Mouse (Mus musculus): ENCODE measurements at regions not wholly inside any gene's neighbourhood (a gene's known extent, or its start where the extent isn't known, plus 50 kb on each side); places are given as distances from the start of the nearest gene placed in this dataset.
A peak's percentile ranks its signal among the peaks of the same experiment; 100 is the strongest.

DNA sequence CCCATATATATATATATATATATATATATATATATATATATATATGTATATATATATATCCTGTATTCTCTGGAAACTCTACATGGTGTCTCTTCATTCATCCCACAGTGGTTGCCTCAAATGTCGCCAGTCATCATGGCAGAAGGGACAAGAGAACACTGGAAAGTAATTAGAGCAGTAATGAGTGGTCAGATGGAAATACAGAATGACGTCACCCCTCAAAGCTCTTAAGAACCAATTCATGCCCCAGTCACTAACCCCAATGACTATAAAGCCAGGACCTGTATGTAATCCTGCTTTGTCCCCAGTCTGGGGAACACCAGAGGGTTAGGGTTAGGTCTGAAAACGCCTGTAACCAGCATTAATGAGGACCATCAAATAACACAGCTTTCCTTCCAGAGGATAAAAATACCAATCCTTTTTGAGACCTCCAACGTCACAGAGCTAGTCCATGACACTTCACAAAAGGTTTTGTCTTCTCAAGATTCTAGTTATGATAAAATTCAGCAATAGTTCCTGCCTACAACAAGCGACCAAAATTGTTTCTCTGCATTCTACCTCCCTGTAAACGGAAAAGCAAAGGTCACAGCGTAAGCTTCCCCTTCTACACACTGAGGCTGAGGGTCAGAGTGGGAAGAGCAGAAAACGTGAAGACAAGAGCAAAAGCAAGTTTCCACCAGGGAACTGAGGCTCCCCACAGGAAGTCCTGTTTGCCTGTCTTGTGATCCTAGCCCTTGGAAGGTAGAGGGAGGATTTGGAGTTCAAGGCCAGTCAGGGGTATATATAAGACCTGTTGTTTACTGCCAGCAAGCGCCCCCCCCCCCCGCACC, 99.5 kb downstream of the Tmco5 start:
- ATAC-seq (ENCODE audit: extremely low read depth, insufficient number of reproducible peaks, low FRiP score, poor library complexity, severe bottlenecking): no peak

- no peak for ATAC-seq (ENCODE audit: extremely low read depth, insufficient number of reproducible peaks, low FRiP score, poor library complexity, severe bottlenecking)
Measured at GRCm38 (mm10) chr2:116978809-116979208, 100.3 kb downstream of the Tmco5 start.

- no peak for ATAC-seq (ENCODE audit: extremely low read depth, insufficient number of reproducible peaks, low FRiP score, poor library complexity, severe bottlenecking)
Measured at GRCm38 (mm10) chr2:116979561-116980391, 101.3 kb downstream of the Tmco5 start.

DNA sequence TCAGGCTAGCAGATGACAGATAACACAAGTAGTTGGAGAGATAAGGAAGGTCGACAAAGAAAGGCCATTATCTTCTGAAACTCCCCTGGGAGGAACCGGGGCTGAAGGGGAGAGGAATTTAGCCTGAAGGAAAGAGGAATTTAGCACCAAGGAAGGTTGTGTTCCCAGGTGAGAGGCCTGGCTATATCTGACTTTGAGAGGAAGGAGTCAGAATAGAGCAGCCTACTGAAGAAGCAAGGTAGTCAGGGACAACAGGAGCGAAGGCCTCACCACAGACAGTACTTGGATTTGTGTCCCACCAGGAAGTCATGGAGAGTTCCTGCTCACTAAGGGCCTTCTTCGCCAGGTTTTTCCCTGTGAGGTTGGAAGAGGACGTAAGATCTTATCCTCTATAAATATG, 102.2 kb downstream of the Tmco5 start:
- no peak for ATAC-seq (ENCODE audit: extremely low read depth, insufficient number of reproducible peaks, low FRiP score, poor library complexity, severe bottlenecking)

- no peak for ATAC-seq (ENCODE audit: extremely low read depth, insufficient number of reproducible peaks, low FRiP score, poor library complexity, severe bottlenecking)
Measured at GRCm38 (mm10) chr2:116983351-116983750, 104.9 kb downstream of the Tmco5 start.

GRCm38 (mm10) chr2:116983821-116984351, 105.4 kb downstream of the Tmco5 start:
- no peak for ATAC-seq (ENCODE audit: extremely low read depth, insufficient number of reproducible peaks, low FRiP score, poor library complexity, severe bottlenecking)

DNA sequence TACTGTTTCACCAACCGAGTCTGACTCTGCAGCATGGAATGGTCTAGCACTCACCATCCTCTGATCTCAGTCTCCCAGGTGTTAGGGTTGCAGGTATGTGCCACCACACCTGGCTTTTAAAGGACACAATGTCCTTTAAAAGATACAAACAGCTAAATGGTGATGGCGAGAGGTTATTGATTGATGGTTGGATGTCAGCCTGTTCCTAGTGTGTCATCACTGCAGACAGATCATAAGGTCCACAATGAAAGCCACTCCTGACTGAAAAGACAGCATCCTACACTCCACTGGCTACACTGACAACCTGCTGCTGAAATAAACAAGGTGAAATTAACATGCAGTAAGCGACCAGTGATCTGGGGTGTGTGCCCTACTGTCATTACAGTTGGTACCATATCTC, 106.1 kb downstream of the Tmco5 start:
- ATAC-seq (ENCODE audit: extremely low read depth, insufficient number of reproducible peaks, low FRiP score, poor library complexity, severe bottlenecking): no peak

DNA sequence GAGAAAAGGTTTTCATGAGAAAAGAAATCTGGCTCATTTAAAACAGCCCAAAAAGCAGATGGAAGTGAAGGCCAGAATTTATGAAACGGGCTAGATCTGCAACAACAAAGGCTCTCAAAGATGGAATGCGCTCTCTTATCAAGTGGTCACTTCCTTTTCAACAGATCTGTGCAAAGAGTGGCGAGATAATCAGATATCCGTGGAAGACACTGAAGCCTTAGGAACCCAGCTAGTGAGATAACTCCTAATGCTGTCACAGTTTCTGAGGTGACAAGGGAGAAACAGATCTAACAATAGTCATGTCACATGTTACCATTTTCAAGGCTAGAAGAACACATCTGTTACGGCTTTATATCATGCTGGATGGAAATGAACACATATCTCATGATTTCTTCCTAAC, 107.1 kb downstream of the Tmco5 start:
- ATAC-seq (ENCODE audit: extremely low read depth, insufficient number of reproducible peaks, low FRiP score, poor library complexity, severe bottlenecking): no peak

- ATAC-seq (ENCODE audit: extremely low read depth, insufficient number of reproducible peaks, low FRiP score, poor library complexity, severe bottlenecking): peak; percentile 93
Measured at GRCm38 (mm10) chr2:116988953-116989674, 110.6 kb downstream of the Tmco5 start.

GRCm38 (mm10) chr2:116990106-116990505, 111.6 kb downstream of the Tmco5 start:
- ATAC-seq (ENCODE audit: extremely low read depth, insufficient number of reproducible peaks, low FRiP score, poor library complexity, severe bottlenecking): peak; percentile 86

DNA sequence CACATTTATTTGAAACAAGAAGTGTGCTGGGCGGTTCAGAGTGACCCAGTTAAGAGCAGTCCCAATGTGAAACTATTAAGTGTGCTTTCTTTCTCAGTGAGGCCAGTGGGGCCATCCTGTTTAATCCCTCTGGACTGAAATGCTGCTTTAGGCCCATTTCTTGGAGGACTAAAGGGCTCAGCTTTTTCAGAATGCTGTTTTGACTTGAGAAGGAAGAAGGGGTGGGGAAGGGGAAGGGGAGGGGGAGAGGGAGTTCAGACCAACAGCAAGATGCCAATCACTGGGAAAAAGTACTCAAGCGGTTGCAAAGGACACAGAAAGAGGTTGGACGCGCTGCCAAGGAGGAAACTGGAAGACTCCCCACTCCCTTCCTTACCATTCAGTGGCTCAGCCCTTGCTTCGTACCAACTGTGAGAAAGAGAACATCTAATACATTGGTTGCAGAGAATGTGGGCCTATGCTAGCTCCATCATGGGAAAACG, 113.1 kb downstream of the Tmco5 start:
- no peak for ATAC-seq (ENCODE audit: extremely low read depth, insufficient number of reproducible peaks, low FRiP score, poor library complexity, severe bottlenecking)

DNA sequence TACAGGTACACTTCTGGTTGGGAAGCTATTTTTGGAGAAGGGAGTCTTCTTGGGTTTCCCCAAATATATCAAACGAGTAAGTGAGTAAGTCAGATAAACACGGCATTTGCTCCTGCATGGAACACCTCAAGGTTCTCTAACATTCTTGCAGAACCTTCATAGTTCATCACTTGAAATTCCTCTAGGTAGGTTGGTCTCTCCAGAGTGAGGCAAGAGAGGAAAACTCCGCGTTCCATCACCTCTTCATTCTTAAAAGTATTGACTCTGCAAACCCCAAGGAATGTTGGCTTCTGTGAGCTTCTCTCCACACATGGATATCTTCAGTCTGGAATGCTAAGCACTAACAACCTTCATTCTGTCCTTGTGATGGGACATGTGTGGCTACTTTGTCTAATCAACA, 115.2 kb downstream of the Tmco5 start:
- no peak for ATAC-seq (ENCODE audit: extremely low read depth, insufficient number of reproducible peaks, low FRiP score, poor library complexity, severe bottlenecking)

DNA sequence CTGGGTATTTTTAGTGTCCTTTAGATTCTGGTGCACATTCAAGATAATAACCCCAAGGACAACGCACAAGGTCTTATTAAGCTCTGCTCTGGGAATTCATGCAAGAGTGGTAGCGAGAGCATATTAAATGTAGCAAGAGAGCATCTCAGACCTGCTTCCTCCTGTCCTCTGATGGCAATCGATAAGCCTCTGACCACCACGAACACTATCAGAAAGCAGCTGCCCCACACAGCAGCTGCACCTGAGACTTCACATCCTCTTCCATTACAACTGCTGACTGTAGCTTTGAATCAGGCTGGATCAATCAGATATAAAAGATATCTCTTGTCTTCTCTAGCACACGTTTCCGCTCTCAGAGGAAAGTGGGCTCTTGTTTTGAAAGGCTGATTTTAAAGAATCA, 117.8 kb downstream of the Tmco5 start:
- ATAC-seq (ENCODE audit: extremely low read depth, insufficient number of reproducible peaks, low FRiP score, poor library complexity, severe bottlenecking): no peak

DNA sequence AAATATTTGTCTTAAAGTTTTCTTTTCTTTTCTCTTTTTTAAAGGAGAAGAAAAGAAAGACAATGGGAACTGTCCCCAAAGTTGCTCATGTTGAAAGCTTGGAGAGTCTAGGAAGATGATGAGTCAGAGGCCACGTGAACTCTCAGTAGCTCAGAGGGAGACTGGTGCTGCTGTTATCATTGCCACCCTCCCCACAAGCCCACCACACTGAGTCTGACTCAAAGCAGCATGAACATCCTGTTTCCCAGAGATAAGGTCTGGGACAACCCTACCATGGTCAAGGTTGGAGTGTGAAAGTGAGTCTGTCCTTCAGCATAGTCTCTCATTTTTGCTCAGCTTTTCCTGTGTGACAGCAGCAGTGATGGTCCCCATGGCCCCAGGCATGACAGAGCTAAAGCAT, 120.3 kb downstream of the Tmco5 start:
- no peak for ATAC-seq (ENCODE audit: extremely low read depth, insufficient number of reproducible peaks, low FRiP score, poor library complexity, severe bottlenecking)

- ATAC-seq (ENCODE audit: extremely low read depth, insufficient number of reproducible peaks, low FRiP score, poor library complexity, severe bottlenecking): no peak
Measured at GRCm38 (mm10) chr2:116999592-116999991, 121.1 kb downstream of the Tmco5 start.

DNA sequence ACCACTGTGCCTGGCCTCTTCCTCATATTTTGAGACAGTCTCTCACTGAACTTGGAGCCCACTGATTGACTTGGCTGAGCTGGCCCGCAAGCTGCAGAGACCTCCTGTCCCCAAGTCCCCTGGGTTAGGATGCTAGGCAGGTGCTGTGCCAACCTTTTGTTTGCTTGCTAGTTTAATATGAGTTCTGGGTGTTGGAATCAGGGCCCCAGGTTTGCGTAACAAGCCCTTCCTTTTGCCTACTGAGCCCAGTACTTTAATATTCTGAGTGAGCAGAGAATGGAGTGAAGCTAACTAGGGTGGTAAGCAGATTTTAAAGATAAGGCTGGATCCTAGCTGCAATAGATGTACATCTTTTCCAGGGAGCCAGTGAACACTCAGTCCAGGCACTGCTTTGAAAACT, 117.2 kb upstream of the Spred1 start:
- no peak for ATAC-seq (ENCODE audit: extremely low read depth, insufficient number of reproducible peaks, low FRiP score, poor library complexity, severe bottlenecking)

DNA sequence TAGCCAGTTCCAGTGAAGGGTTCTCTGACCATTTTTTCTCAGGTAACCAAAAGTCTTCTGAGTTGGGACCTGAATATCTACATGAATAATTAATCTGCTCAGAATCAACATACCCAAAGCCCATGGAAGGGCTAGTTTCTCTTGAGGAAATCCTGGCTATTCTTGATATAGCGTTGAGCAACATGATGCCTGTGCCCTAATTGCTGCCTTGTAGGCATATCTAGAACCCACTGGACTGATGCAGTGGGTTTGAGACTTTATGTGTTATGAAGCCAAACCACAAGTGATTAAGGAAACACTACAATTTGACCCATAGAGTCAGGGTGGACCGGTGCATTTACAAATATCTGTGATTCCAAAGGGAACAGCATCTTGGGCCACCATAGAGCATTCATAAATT, 114.3 kb upstream of the Spred1 start:
- ATAC-seq (ENCODE audit: extremely low read depth, insufficient number of reproducible peaks, low FRiP score, poor library complexity, severe bottlenecking): no peak

DNA sequence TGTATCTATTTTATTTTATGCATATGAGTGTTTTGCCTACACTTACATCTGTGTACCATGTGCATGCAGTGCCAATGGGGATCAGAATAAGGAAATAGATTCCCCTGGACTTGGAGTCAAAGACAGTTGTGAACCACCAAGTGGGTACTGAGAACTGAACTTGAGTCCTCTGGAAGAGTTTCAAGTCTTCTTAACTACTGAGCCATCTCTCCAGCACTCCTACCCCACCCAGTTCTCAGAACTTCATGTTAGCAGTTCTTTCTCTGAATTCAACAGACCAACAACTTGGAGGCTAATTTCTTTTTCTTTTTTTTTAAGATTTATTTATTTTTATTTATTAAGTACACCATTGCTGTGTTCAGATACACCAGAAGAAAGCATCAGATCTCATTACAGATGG, 112.3 kb upstream of the Spred1 start:
- ATAC-seq (ENCODE audit: extremely low read depth, insufficient number of reproducible peaks, low FRiP score, poor library complexity, severe bottlenecking): no peak

GRCm38 (mm10) chr2:117010001-117010400, 111.2 kb upstream of the Spred1 start:
- ATAC-seq (ENCODE audit: extremely low read depth, insufficient number of reproducible peaks, low FRiP score, poor library complexity, severe bottlenecking): no peak

Measured in neutrophil, adult 5-6 weeks (primary cell).